ENCODE assay signal across 27 mouse cellular contexts in genomic region chr2:119281899-119282565, GRCm38 (mm10). TPM values are rescaled to one million over a fixed set of nuclear protein-coding genes. Genes with fewer than 3 reads are reported as not detected.
DNase-seq lines count a peak whose midpoint lies in the region; ATAC-seq and TF ChIP-seq lines count a peak whose summit lies in the region.
"Had no signal": no experiment of that assay in that cellular context is flagged by ENCODE, and none has a peak within 500 bp of the region (broad histone marks: within the 10 kb centered on the region; RNA-seq: fewer than 3 reads in every experiment).

No protein-coding gene starts in this region.

- H3K27ac ChIP-seq in lung, embryonic 14.5 days (ENCODE audit: low read depth), result no peak overlapping the region
- no peak overlapping the region for H3K27ac ChIP-seq in midbrain, postnatal 0 days (ENCODE audit: low read depth, low read length)
- no peak overlapping the region for H3K27ac ChIP-seq in midbrain, embryonic 15.5 days
- H3K27ac ChIP-seq: forebrain, embryonic 13.5 days; gastrocnemius, adult 2 months; hindbrain, embryonic 10.5 days; hindbrain, embryonic 14.5 days had no signal

- no peak for TF ChIP-seq CTCF in lung, embryonic 14.5 days (IDR thresholded peaks at IDR 0.05; ENCODE audit: low read depth)
- TF ChIP-seq CTCF in midbrain, postnatal 0 days (IDR thresholded peaks at IDR 0.05), result no peak

- no peaks in the 10 kb centered on the region for H3K4me1 ChIP-seq in lung, embryonic 14.5 days (ENCODE audit: insufficient read depth)
- H3K4me1 ChIP-seq in midbrain, postnatal 0 days (ENCODE audit: insufficient read depth, low read length), result no peaks in the 10 kb centered on the region
- no peaks in the 10 kb centered on the region for H3K4me1 ChIP-seq in midbrain, embryonic 15.5 days
- H3K4me1 ChIP-seq: forebrain, embryonic 13.5 days; heart, embryonic 12.5 days; hindbrain, embryonic 10.5 days had no signal

- no peaks in the 10 kb centered on the region for H3K36me3 ChIP-seq in lung, embryonic 14.5 days (ENCODE audit: insufficient read depth)
- no peaks in the 10 kb centered on the region for H3K36me3 ChIP-seq in midbrain, postnatal 0 days (ENCODE audit: insufficient read depth, low read length)
- H3K36me3 ChIP-seq in midbrain, embryonic 15.5 days (replicated peaks), result no peaks in the 10 kb centered on the region
- H3K36me3 ChIP-seq: G1E; heart, embryonic 12.5 days; hindbrain, embryonic 10.5 days had no signal

- no peak overlapping the region for H3K4me3 ChIP-seq in lung, embryonic 14.5 days (ENCODE audit: low read depth, low read length)
- H3K4me3 ChIP-seq in midbrain, postnatal 0 days (ENCODE audit: low read depth, low read length), result no peak overlapping the region
- H3K4me3 ChIP-seq in midbrain, embryonic 15.5 days, result no peak overlapping the region
- H3K4me3 ChIP-seq: forebrain, embryonic 13.5 days; gastrocnemius, adult 2 months; heart, embryonic 12.5 days; hindbrain, embryonic 10.5 days had no signal

- peak; percentile 75 for DNase-seq in lung, embryonic 14.5 days
- DNase-seq in lung, postnatal 36 days, result no peak
- no peak for DNase-seq in midbrain, postnatal 0 days (ENCODE audit: low spot score)
- peak; percentile 96 for DNase-seq in adipocyte (ENCODE audit: low spot score)
- no peak for DNase-seq in right cerebral cortex, postnatal 25 days
- no peak for DNase-seq in gastrocnemius, adult 18-20 months (ENCODE audit: low spot score)
- DNase-seq: adrenal gland, adult 2 months; adrenal gland, postnatal 25 days; B cell, adult 2 months; cerebellum, adult 18-20 months; cerebellum, adult 9-11 months; cerebellum, postnatal 36 days; forebrain, postnatal 0 days; gastrocnemius, adult 2 months; gastrocnemius, postnatal 25 days had no signal

- peak; percentile 72 for ATAC-seq in lung, embryonic 14.5 days (ENCODE audit: insufficient read depth)
- 0 out of 2 replicates have a peak, but pooled peaks have one; percentile 38 for ATAC-seq in midbrain, postnatal 0 days (ENCODE audit: low FRiP score)
- ATAC-seq in midbrain, embryonic 15.5 days (replicated peaks), result no peak
- ATAC-seq: activated CD4-positive, CD25-positive, alpha-beta regulatory T cell, adult 4 months; CD4-positive, CD25-positive, alpha-beta regulatory T cell, adult 4 months; forebrain, embryonic 13.5 days; forebrain, postnatal 0 days; Patski had no signal

- no peak overlapping the region for H3K4me2 ChIP-seq in lung, embryonic 14.5 days
- H3K4me2 ChIP-seq in midbrain, postnatal 0 days (ENCODE audit: low read depth, low read length, poor library complexity, severe bottlenecking), result no peak overlapping the region
- H3K4me2 ChIP-seq in midbrain, embryonic 15.5 days, result no peak overlapping the region
- H3K4me2 ChIP-seq: forebrain, embryonic 13.5 days; heart, embryonic 12.5 days; hindbrain, embryonic 14.5 days had no signal

- no peaks in the 10 kb centered on the region for H3K9me3 ChIP-seq in lung, embryonic 14.5 days (ENCODE audit: low read depth, low read length)
- no peaks in the 10 kb centered on the region for H3K9me3 ChIP-seq in midbrain, postnatal 0 days (ENCODE audit: low read length)
- H3K9me3 ChIP-seq in midbrain, embryonic 15.5 days, result no peaks in the 10 kb centered on the region
- H3K9me3 ChIP-seq: forebrain, embryonic 13.5 days; G1E; heart, embryonic 12.5 days; hindbrain, embryonic 10.5 days had no signal

- H3K27me3 ChIP-seq in lung, embryonic 14.5 days (ENCODE audit: insufficient read depth, low read length), result no peaks in the 10 kb centered on the region
- no peaks in the 10 kb centered on the region for H3K27me3 ChIP-seq in midbrain, postnatal 0 days (ENCODE audit: insufficient read depth, low read length)
- no peaks in the 10 kb centered on the region for H3K27me3 ChIP-seq in midbrain, embryonic 15.5 days (replicated peaks)
- H3K27me3 ChIP-seq: forebrain, embryonic 13.5 days; heart, embryonic 12.5 days; Patski had no signal

- H3K9ac ChIP-seq in lung, embryonic 14.5 days, result no peak overlapping the region
- H3K9ac ChIP-seq in midbrain, postnatal 0 days (replicated peaks; ENCODE audit: low read length, poor library complexity, severe bottlenecking), result no peak overlapping the region
- H3K9ac ChIP-seq in midbrain, embryonic 15.5 days, result no peak overlapping the region
- H3K9ac ChIP-seq: forebrain, embryonic 13.5 days; forebrain, postnatal 0 days; heart, embryonic 12.5 days; hindbrain, embryonic 14.5 days had no signal

- WGBS in lung, embryonic 14.5 days, result 55% methylated on average over 7 of the region's 7 CpGs
- WGBS in midbrain, postnatal 0 days, result 90% methylated on average over 7 of the region's 7 CpGs
- 95% methylated on average over 7 of the region's 7 CpGs for WGBS in midbrain, embryonic 15.5 days

RNA-seq across cellular contexts. Expression of gene Vps18, which starts 6.5 kb away (rescaled TPM):
- polyA plus RNA-seq in lung, embryonic 14.5 days (2014; fragmentation: Nextera tagmentation; extraction: Ambion mirVana), result 15.9 and 17.5 TPM in 2 replicates
- total RNA-seq in midbrain, postnatal 0 days (2014; rRNA removed), result 30.1 and 36.9 TPM in 2 replicates
- polyA plus RNA-seq in midbrain, postnatal 0 days (2015; fragmentation: Nextera tagmentation; extraction: Ambion mirVana), result 21.4 and 21.6 TPM in 2 replicates
- 31.7 and 32.3 TPM in 2 replicates for polyA plus RNA-seq in midbrain, embryonic 15.5 days (2015; fragmentation: Nextera tagmentation; extraction: Ambion mirVana)
- 10 to 100 TPM; 10.1 to 10.2 TPM for total RNA-seq in gastrocnemius, adult 18-20 months (2021)

RNA-seq across cellular contexts. Expression of gene Rhov, which starts 11.0 kb away (rescaled TPM):
- 0.11 and 0.24 TPM in 2 replicates for polyA plus RNA-seq in lung, embryonic 14.5 days (2014; fragmentation: Nextera tagmentation; extraction: Ambion mirVana)
- 24.5 and 32.7 TPM in 2 replicates for total RNA-seq in midbrain, postnatal 0 days (2014; rRNA removed)
- polyA plus RNA-seq in midbrain, postnatal 0 days (2015; fragmentation: Nextera tagmentation; extraction: Ambion mirVana), result 37.7 and 43.7 TPM in 2 replicates
- 43.3 and 45.5 TPM in 2 replicates for polyA plus RNA-seq in midbrain, embryonic 15.5 days (2015; fragmentation: Nextera tagmentation; extraction: Ambion mirVana)
- not detected for total RNA-seq in gastrocnemius, adult 18-20 months (2021)
- total RNA-seq: gastrocnemius, adult 2 months; gastrocnemius, postnatal 25 days; heart, adult 8-10 months; heart, postnatal 25 days had no signal
- polyA plus RNA-seq: activated CD4-positive, CD25-positive, alpha-beta regulatory T cell, adult 4 months; CD4-positive, CD25-positive, alpha-beta regulatory T cell, adult 4 months; G1E had no signal

RNA-seq across cellular contexts. Expression of gene Dll4, which starts 43.6 kb away (rescaled TPM):
- polyA plus RNA-seq in lung, embryonic 14.5 days (2014; fragmentation: Nextera tagmentation; extraction: Ambion mirVana), result 8.1 and 10.0 TPM in 2 replicates
- 3.9 TPM in 2 replicates for total RNA-seq in midbrain, postnatal 0 days (2014; rRNA removed)
- polyA plus RNA-seq in midbrain, postnatal 0 days (2015; fragmentation: Nextera tagmentation; extraction: Ambion mirVana), result 2.3 and 2.6 TPM in 2 replicates
- polyA plus RNA-seq in midbrain, embryonic 15.5 days (2015; fragmentation: Nextera tagmentation; extraction: Ambion mirVana), result 5.2 and 5.3 TPM in 2 replicates
- 1 to 10 TPM; 3.2 to 4.5 TPM for total RNA-seq in gastrocnemius, adult 18-20 months (2021)
- total RNA-seq: granulocyte monocyte progenitor cell, adult 5-6 weeks had no signal
- polyA plus RNA-seq: activated CD4-positive, CD25-positive, alpha-beta regulatory T cell, adult 4 months; CD4-positive, CD25-positive, alpha-beta regulatory T cell, adult 4 months had no signal

RNA-seq across cellular contexts. Expression of gene Spint1, which starts 44.9 kb away (rescaled TPM):
- 25.4 and 25.5 TPM in 2 replicates for polyA plus RNA-seq in lung, embryonic 14.5 days (2014; fragmentation: Nextera tagmentation; extraction: Ambion mirVana)
- total RNA-seq in midbrain, postnatal 0 days (2014; rRNA removed), result 1.3 and 1.9 TPM in 2 replicates
- polyA plus RNA-seq in midbrain, postnatal 0 days (2015; fragmentation: Nextera tagmentation; extraction: Ambion mirVana), result 0.93 and 1.1 TPM in 2 replicates
- polyA plus RNA-seq in midbrain, embryonic 15.5 days (2015; fragmentation: Nextera tagmentation; extraction: Ambion mirVana), result 0.65 and 0.77 TPM in 2 replicates
- total RNA-seq in gastrocnemius, adult 18-20 months (2021), result not detected
- total RNA-seq: gastrocnemius, adult 2 months; heart, postnatal 25 days had no signal
- polyA plus RNA-seq: activated CD4-positive, CD25-positive, alpha-beta regulatory T cell, adult 4 months; CD4-positive, CD25-positive, alpha-beta regulatory T cell, adult 4 months; G1E had no signal

RNA-seq across cellular contexts. Expression of gene Ppp1r14d, which starts 52.3 kb away (rescaled TPM):
- polyA plus RNA-seq in lung, embryonic 14.5 days (2014; fragmentation: Nextera tagmentation; extraction: Ambion mirVana), result 0.41 and 0.42 TPM in 2 replicates
- not detected in 2 replicates for total RNA-seq in midbrain, postnatal 0 days (2014; rRNA removed)
- polyA plus RNA-seq in midbrain, postnatal 0 days (2015; fragmentation: Nextera tagmentation; extraction: Ambion mirVana), result not detected in 2 replicates
- not detected in 2 replicates for polyA plus RNA-seq in midbrain, embryonic 15.5 days (2015; fragmentation: Nextera tagmentation; extraction: Ambion mirVana)
- total RNA-seq in gastrocnemius, adult 18-20 months (2021), result not detected
- total RNA-seq: adrenal gland, adult 2 months; adrenal gland, postnatal 25 days; forebrain, postnatal 0 days; G1E; gastrocnemius, adult 2 months; gastrocnemius, postnatal 25 days; granulocyte monocyte progenitor cell, adult 5-6 weeks; heart, adult 8-10 months; heart, postnatal 25 days had no signal
- polyA plus RNA-seq: activated CD4-positive, CD25-positive, alpha-beta regulatory T cell, adult 4 months; adrenal gland, adult 2 months; CD4-positive, CD25-positive, alpha-beta regulatory T cell, adult 4 months; forebrain, embryonic 13.5 days; forebrain, postnatal 0 days; G1E; heart, embryonic 12.5 days; hindbrain, embryonic 10.5 days; hindbrain, embryonic 14.5 days; Patski had no signal

Comparison
In these comparisons a context has a peak if more than half of its experiments do, and no peak if none do; other contexts are left out.
1. DNase-seq: peak in lung, embryonic 14.5 days (single experiment) and adipocyte (single experiment); none in lung, postnatal 36 days (single experiment), midbrain, postnatal 0 days (single experiment), right cerebral cortex, postnatal 25 days (single experiment) and gastrocnemius, adult 18-20 months (single experiment).
2. RNA of gene Rhov, which starts 11.0 kb away (polyA plus RNA-seq): 43.3 to 45.5 TPM in midbrain, embryonic 15.5 days and 37.7 to 43.7 TPM in midbrain, postnatal 0 days; 0.11 to 0.24 TPM in lung, embryonic 14.5 days; every median in the first group is over 10 times any median in the second.